Mouse (Mus musculus) myocyte (in vitro differentiated cells): ENCODE results near the gene Rapsn. TPM values are rescaled to one million over a fixed set of nuclear protein-coding genes. Genes with fewer than 3 reads are reported as not detected.

Experiments
- H3K27me3 ChIP-seq: one replicate; pipeline ENCODE4 v1.6.1; 2011; ENCODE audit not compliant: control insufficient read depth, insufficient read depth, insufficient read length
- H3K36me3 ChIP-seq: one replicate; pipeline ENCODE4 v1.6.1; 2011; ENCODE audit not compliant: control insufficient read depth, insufficient read depth
- H3K4me2 ChIP-seq: one replicate; pipeline ENCODE4 v1.6.1; 2011; ENCODE audit warnings: low read depth, control low read depth
- H3K4me3 ChIP-seq: one replicate; pipeline ENCODE4 v1.5.1; 2011; ENCODE audit warnings: mild to moderate bottlenecking, control low read depth, moderate library complexity
- H3K79me2 ChIP-seq: one replicate; pipeline ENCODE4 v1.6.1; 2011; ENCODE audit not compliant: control insufficient read depth, insufficient read depth
- H3ac ChIP-seq: one replicate; pipeline ENCODE4 v1.6.1; 2011; ENCODE audit not compliant: control insufficient read depth, insufficient read length
- CEBPB ChIP-seq: IDR thresholded peaks from 2 replicates; pipeline ENCODE4 v1.6.1; 2011; ENCODE audit warnings: mild to moderate bottlenecking, moderate library complexity; ENCODE audit not compliant: poor library complexity, insufficient read depth, severe bottlenecking
- E2F4 ChIP-seq: IDR thresholded peaks from one replicate; pipeline ENCODE4 v1.6.1; 2011; ENCODE audit warnings: mild to moderate bottlenecking, control low read depth, moderate library complexity; ENCODE audit not compliant: insufficient read depth
- MAX ChIP-seq: IDR thresholded peaks from one replicate; pipeline ENCODE4 v1.6.1; 2011; ENCODE audit warnings: low read depth, mild to moderate bottlenecking, control low read depth
- MYOD1 ChIP-seq, 3 experiments: IDR thresholded peaks; one replicate each; pipeline ENCODE4 v1.6.1; 2011; ENCODE audit warnings: control low read depth in 2 of 3, low read depth in 2 of 3, mild to moderate bottlenecking in 2 of 3, moderate library complexity in 1 of 3; ENCODE audit not compliant: insufficient read length in 2 of 3, control insufficient read depth in 1 of 3
- MYOG ChIP-seq, 3 experiments: IDR thresholded peaks; one replicate each; pipeline ENCODE4 v1.6.1; 2011; ENCODE audit warnings: control low read depth in 2 of 3, low read depth in 2 of 3, mild to moderate bottlenecking in 2 of 3; ENCODE audit not compliant: insufficient read length in 2 of 3, control insufficient read depth in 1 of 3, insufficient read depth in 1 of 3
- POLR2A ChIP-seq: IDR thresholded peaks from one replicate; pipeline ENCODE4 v1.6.1; 2011; ENCODE audit warnings: low read depth, mild to moderate bottlenecking, control low read depth, moderate library complexity; ENCODE audit not compliant: insufficient read length
- POLR2AphosphoS2 ChIP-seq: IDR thresholded peaks from one replicate; pipeline ENCODE4 v1.6.1; 2011; ENCODE audit warnings: low read depth, control low read depth; ENCODE audit not compliant: insufficient read length
- REST ChIP-seq: IDR thresholded peaks from one replicate; pipeline ENCODE4 v1.6.1; 2011; ENCODE audit warnings: mild to moderate bottlenecking, control low read depth, moderate library complexity; ENCODE audit not compliant: insufficient read depth, insufficient read length
- SRF ChIP-seq: IDR thresholded peaks from one replicate; pipeline ENCODE4 v1.6.1; 2011; ENCODE audit warnings: low read depth; ENCODE audit not compliant: control insufficient read depth, insufficient read length
- TCF12 ChIP-seq: IDR thresholded peaks from one replicate; pipeline ENCODE4 v1.6.1; 2011; ENCODE audit warnings: mild to moderate bottlenecking, control low read depth; ENCODE audit not compliant: poor library complexity, insufficient read depth, severe bottlenecking
- TCF3 ChIP-seq: IDR thresholded peaks from one replicate; pipeline ENCODE4 v1.6.1; 2011; ENCODE audit warnings: low read depth, control low read depth; ENCODE audit not compliant: insufficient read length
- USF1 ChIP-seq: IDR thresholded peaks from one replicate; pipeline ENCODE4 v1.6.1; 2011; ENCODE audit warnings: low read depth, mild to moderate bottlenecking, control low read depth, moderate library complexity
- polyA plus RNA-seq: library from polyadenylated mRNA; unstranded; fragments of >200 nt; fragmentation: generic; extraction: Trizol; gene quantifications from one replicate; pipeline ENCODE4 v1.2.1, GENCODE M21; 2012; ENCODE audit warnings: missing spikeins

Rapsn gene
- polyA plus RNA-seq, 1 experiment = 199 TPM

DNA sequence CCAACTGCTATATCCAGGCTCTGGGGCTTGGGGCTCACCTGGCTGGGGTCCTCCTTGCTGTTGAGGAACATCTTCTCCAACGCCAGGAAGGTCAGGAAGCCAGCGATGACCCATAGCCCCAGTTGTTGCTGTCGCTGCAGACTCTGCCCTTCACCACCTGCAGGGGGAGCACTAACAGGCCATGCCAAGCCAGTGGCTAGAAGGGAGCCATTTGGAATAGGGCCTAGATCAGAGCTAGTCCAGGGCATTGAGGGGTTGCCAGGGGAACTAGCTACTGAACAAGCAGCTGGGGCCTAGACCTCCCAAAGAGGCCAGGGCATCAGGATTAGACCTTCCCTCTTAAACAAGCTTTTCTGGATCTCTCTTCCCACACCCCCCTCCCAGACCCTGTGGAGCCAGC lies 30.1 kb downstream of the Rapsn start:
- TF ChIP-seq TCF12 (no peak), E2F4 (no peak), POLR2AphosphoS2 (peak; percentile 76), REST (no peak)
- no peaks in the 10 kb centered on the region for H3K27me3 ChIP-seq
- peaks cover 4% of the 10 kb centered on the region for H3K36me3 ChIP-seq

DNA sequence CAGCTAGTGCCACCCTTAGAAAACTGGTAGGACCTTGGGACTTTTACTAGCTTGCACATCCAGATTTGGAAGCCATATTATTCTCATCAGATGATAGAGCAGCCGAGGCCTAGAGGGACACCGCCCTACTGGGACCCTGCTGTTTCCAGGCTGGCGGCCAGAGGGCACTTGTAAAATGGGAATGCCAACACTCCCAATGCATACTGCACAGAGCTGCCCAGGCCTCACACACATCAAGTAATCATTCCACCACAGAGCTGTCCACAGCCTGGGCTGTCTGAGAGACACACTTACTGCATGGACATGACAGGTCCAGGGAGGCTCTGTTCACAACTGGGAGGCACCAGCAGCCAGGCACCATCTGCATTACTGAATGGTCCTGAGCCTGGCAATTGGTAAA lies 31.0 kb downstream of the Rapsn start:
- Histone ChIP-seq H3K4me3 (no peak overlapping the region), H3ac (no peak overlapping the region), H3K27me3 (no peaks in the 10 kb centered on the region), H3K4me2 (no peak overlapping the region), H3K79me2 (no peaks in the 10 kb centered on the region), H3K36me3 (peaks cover 4% of the 10 kb centered on the region)
- no peak for TF ChIP-seq E2F4
- TF ChIP-seq MYOG (IDR thresholded peaks at IDR 0.05; ENCODE audit: control insufficient read depth in 1 of 3, insufficient read depth in 1 of 3, insufficient read length in 2 of 3, low read depth in 2 of 3) = no peak
- TF ChIP-seq REST = no peak
- no peak for TF ChIP-seq MAX
- no peak for TF ChIP-seq TCF3
- no peak for TF ChIP-seq SRF
- no peak for TF ChIP-seq CEBPB
- TF ChIP-seq POLR2AphosphoS2 = peak; percentile 77
- no peak for TF ChIP-seq TCF12
- TF ChIP-seq POLR2A = peak; percentile 29
- TF ChIP-seq USF1 = no peak
- TF ChIP-seq MYOD1 (IDR thresholded peaks at IDR 0.05; ENCODE audit: control insufficient read depth in 1 of 3, insufficient read length in 2 of 3, low read depth in 2 of 3) = no peak

More for the DNA sequence above, 30.1 kb downstream of the Rapsn start:
- Histone ChIP-seq H3K79me2 (no peaks in the 10 kb centered on the region), H3K4me3 (no peak overlapping the region), H3ac (no peak overlapping the region), H3K4me2 (no peak overlapping the region)

DNA sequence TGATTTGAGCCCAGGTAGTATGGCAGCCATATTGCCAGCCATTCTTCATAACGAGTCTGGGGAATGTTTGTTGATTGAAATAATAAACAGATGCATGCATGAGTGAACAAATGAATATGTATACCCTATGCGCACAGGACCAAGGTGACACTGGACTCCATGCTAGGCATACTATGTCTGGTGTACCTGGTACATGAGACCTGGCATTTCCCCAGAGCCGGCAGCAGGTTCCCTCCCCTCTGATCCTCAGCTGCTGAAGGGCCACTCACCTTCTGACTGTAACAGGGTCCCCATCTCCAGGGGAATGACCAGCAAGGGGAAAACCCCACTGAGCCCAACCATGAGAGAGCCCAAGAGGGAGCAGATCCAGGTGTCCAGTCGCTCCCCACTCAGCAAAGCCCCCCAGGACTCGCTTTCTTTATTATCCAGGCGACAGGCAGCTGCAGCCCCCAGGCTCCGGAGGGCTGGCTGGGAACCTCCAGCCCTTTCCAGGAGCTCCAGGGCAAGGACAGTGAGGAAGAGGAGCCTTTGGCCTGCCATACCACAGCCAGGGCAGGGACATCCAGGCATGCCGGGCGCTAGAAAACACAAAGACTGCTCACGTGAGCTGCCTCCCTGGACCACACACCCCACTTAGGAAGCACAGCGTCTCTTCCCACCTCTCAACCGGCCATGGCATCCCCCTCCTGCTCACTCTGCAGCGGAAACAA lies 32.9 kb downstream of the Rapsn start:
- TF ChIP-seq POLR2AphosphoS2 (peak; percentile 59), MYOD1 (IDR thresholded peaks at IDR 0.05; ENCODE audit: control insufficient read depth in 1 of 3, insufficient read length in 2 of 3, low read depth in 2 of 3) (no peak), POLR2A (peak; percentile 17)
- peak overlapping the region; percentile 4 for H3ac ChIP-seq
- H3K79me2 ChIP-seq = no peaks in the 10 kb centered on the region
- peak overlapping the region; percentile 35 for H3K4me3 ChIP-seq
- peaks cover 4% of the 10 kb centered on the region for H3K36me3 ChIP-seq
- H3K27me3 ChIP-seq = no peaks in the 10 kb centered on the region
- H3K4me2 ChIP-seq = peak overlapping the region; percentile 80

DNA sequence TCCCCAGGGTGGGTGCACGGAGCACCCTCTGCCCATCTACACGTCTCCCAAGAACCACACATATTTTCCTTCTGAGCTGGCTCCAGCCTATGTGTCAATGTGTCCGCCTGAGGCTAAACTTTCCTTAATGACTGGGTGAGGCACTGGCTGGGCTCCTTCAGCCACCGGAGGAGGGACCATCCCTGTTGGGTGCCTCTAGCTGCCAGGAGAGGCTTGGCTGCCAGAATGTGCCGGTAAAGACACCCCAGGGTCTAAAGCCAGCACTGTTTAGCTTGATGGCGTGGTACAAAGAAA lies 33.4 kb downstream of the Rapsn start:
- peaks cover 4% of the 10 kb centered on the region for H3K36me3 ChIP-seq
- H3K27me3 ChIP-seq = no peaks in the 10 kb centered on the region
- peak overlapping the region; percentile 80 for H3K4me2 ChIP-seq
- no peaks in the 10 kb centered on the region for H3K79me2 ChIP-seq
- H3K4me3 ChIP-seq = peak overlapping the region; percentile 35
- TF ChIP-seq CEBPB (no peak), POLR2AphosphoS2 (peak; percentile 88)
- peak overlapping the region; percentile 4 for H3ac ChIP-seq

DNA sequence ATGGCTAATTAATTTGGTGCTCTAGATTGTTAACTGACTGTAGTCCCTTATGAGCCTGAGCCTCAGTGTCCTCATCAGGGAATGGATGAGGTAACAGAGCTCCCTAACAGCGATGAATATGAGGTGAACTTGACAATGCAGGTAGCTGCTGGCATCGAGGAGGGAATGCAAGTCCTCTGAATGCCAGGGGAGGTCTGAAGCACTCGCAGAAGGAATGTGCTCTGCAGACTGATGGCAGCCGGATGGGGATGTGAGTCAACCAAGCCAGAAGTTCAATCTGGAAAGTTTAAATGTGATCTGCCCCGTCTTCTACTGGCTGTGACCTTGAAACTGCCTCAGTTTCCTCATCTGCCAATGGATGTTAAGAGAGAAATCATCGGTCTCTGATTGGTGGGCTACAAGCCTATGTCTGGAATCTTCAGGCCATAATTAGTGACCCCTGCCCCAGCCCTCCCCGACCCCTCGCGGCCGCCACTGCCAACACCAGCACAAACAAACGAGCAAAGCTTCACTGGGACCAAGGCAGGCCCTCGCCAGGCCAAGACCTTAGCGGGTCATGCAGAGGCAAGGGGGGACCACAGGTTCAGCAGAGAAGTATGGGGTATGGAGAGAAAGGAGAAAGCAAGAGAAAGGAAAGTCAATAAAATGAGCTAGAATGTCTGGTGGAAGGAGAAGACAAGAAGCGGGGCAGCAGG lies 34.0 kb downstream of the Rapsn start:
- H3K27me3 ChIP-seq = no peaks in the 10 kb centered on the region
- peaks cover 4% of the 10 kb centered on the region for H3K36me3 ChIP-seq
- H3K4me3 ChIP-seq = peak overlapping the region; percentile 35
- peak overlapping the region; percentile 80 for H3K4me2 ChIP-seq
- no peaks in the 10 kb centered on the region for H3K79me2 ChIP-seq
- TF ChIP-seq POLR2AphosphoS2 = peak; percentile 67
- TF ChIP-seq POLR2A = peak; percentile 32
- TF ChIP-seq USF1 = no peak
- peak overlapping the region; percentile 70 for H3ac ChIP-seq
